Mouse (Mus musculus): ENCODE measurements around the gene Pcdh9. TPM values are rescaled to one million over a fixed set of nuclear protein-coding genes. Genes with fewer than 3 reads are reported as not detected.
"Not testable (repeated sequence)": the region's sequence is repeated elsewhere in the genome, so short reads cannot be mapped to it uniquely, and the experiment has no call there.

Pcdh9 gene
- polyA plus RNA-seq, 1 experiment from 2014 or later, result 8.5 TPM

- no peak overlapping the region for H3K4me3 ChIP-seq (ENCODE audit: low read length)
- no peak overlapping the region for H3K4me2 ChIP-seq (ENCODE audit: low read depth, low read length)
- ATAC-seq (ENCODE audit: low read depth), result no peak
- H3K9me3 ChIP-seq (ENCODE audit: control insufficient read depth, low read length), result no peaks in the 10 kb centered on the region
- H3K27me3 ChIP-seq (ENCODE audit: control insufficient read depth, insufficient read depth, low read depth, low read length), result no peaks in the 10 kb centered on the region
- no peak overlapping the region for H3K27ac ChIP-seq (ENCODE audit: low read length)
- WGBS, result 65% methylated on average over 3 of the region's 3 CpGs
- H3K4me1 ChIP-seq (replicated peaks; ENCODE audit: control insufficient read depth, insufficient read depth, low read length), result no peaks in the 10 kb centered on the region
- H3K9ac ChIP-seq (ENCODE audit: low read length), result no peak overlapping the region
- no peaks in the 10 kb centered on the region for H3K36me3 ChIP-seq (ENCODE audit: control insufficient read depth, insufficient read depth, low read length)
These were observed 650.2 kb downstream of the Pcdh9 start for GRCm38 (mm10) chr14:93240263-93240662.

GRCm38 (mm10) chr14:93234333-93234732 lies 656.1 kb downstream of the Pcdh9 start:
- H3K9ac ChIP-seq (ENCODE audit: low read length), result no peak overlapping the region
- no peak overlapping the region for H3K4me3 ChIP-seq (ENCODE audit: low read length)
- H3K9me3 ChIP-seq (ENCODE audit: control insufficient read depth, low read length), result no peaks in the 10 kb centered on the region
- WGBS, result 47% methylated on average over 3 of the region's 3 CpGs
- H3K27ac ChIP-seq (ENCODE audit: low read length), result no peak overlapping the region
- ATAC-seq (ENCODE audit: low read depth), result no peak
- no peak overlapping the region for H3K4me2 ChIP-seq (ENCODE audit: low read depth, low read length)
- no peaks in the 10 kb centered on the region for H3K4me1 ChIP-seq (replicated peaks; ENCODE audit: control insufficient read depth, insufficient read depth, low read length)
- H3K27me3 ChIP-seq (ENCODE audit: control insufficient read depth, insufficient read depth, low read depth, low read length), result no peaks in the 10 kb centered on the region
- no peaks in the 10 kb centered on the region for H3K36me3 ChIP-seq (ENCODE audit: control insufficient read depth, insufficient read depth, low read length)

GRCm38 (mm10) chr14:93233599-93233998 lies 656.9 kb downstream of the Pcdh9 start:
- no peaks in the 10 kb centered on the region for H3K36me3 ChIP-seq (ENCODE audit: control insufficient read depth, insufficient read depth, low read length)
- no peak overlapping the region for H3K27ac ChIP-seq (ENCODE audit: low read length)
- H3K9ac ChIP-seq (ENCODE audit: low read length), result no peak overlapping the region
- H3K27me3 ChIP-seq (ENCODE audit: control insufficient read depth, insufficient read depth, low read depth, low read length), result no peaks in the 10 kb centered on the region
- 38% methylated on average over 6 of the region's 6 CpGs for WGBS
- no peak overlapping the region for H3K4me2 ChIP-seq (ENCODE audit: low read depth, low read length)
- H3K4me3 ChIP-seq (ENCODE audit: low read length), result no peak overlapping the region
- no peaks in the 10 kb centered on the region for H3K4me1 ChIP-seq (replicated peaks; ENCODE audit: control insufficient read depth, insufficient read depth, low read length)
- peak; percentile 54; the same call in 1 of the 2 replicates for ATAC-seq (ENCODE audit: low read depth)
- no peaks in the 10 kb centered on the region for H3K9me3 ChIP-seq (ENCODE audit: control insufficient read depth, low read length)

GRCm38 (mm10) chr14:93214846-93215245 lies 675.6 kb downstream of the Pcdh9 start:
- 98% methylated on average over 5 of the region's 15 CpGs for WGBS
- not testable (repeated sequence) for ATAC-seq (ENCODE audit: low read depth); H3K9me3 ChIP-seq (ENCODE audit: control insufficient read depth, low read length)

GRCm38 (mm10) chr14:93199791-93200190 lies 690.7 kb downstream of the Pcdh9 start:
- Histone ChIP-seq H3K4me3 (ENCODE audit: low read length) (no peak overlapping the region), H3K27ac (ENCODE audit: low read length) (no peak overlapping the region), H3K4me1 (replicated peaks; ENCODE audit: control insufficient read depth, insufficient read depth, low read length) (no peaks in the 10 kb centered on the region), H3K36me3 (ENCODE audit: control insufficient read depth, insufficient read depth, low read length) (no peaks in the 10 kb centered on the region), H3K9ac (ENCODE audit: low read length) (no peak overlapping the region), H3K4me2 (ENCODE audit: low read depth, low read length) (no peak overlapping the region), H3K9me3 (ENCODE audit: control insufficient read depth, low read length) (no peaks in the 10 kb centered on the region), H3K27me3 (ENCODE audit: control insufficient read depth, insufficient read depth, low read depth, low read length) (no peaks in the 10 kb centered on the region)
- ATAC-seq (ENCODE audit: low read depth), result no peak
- WGBS, result 30% methylated on average over 2 of the region's 2 CpGs

More at GRCm38 (mm10) chr14:93214846-93215245, 675.6 kb downstream of the Pcdh9 start:
- not testable (repeated sequence) for H3K27ac ChIP-seq (ENCODE audit: low read length); H3K27me3 ChIP-seq (ENCODE audit: control insufficient read depth, insufficient read depth, low read depth, low read length); H3K4me2 ChIP-seq (ENCODE audit: low read depth, low read length); H3K4me3 ChIP-seq (ENCODE audit: low read length); H3K9ac ChIP-seq (ENCODE audit: low read length); H3K4me1 ChIP-seq (replicated peaks; ENCODE audit: control insufficient read depth, insufficient read depth, low read length); H3K36me3 ChIP-seq (ENCODE audit: control insufficient read depth, insufficient read depth, low read length)

GRCm38 (mm10) chr14:93182606-93183491 lies 707.6 kb downstream of the Pcdh9 start:
- Histone ChIP-seq H3K4me1 (replicated peaks; ENCODE audit: control insufficient read depth, insufficient read depth, low read length) (no peaks in the 10 kb centered on the region), H3K9ac (ENCODE audit: low read length) (no peak overlapping the region), H3K27me3 (ENCODE audit: control insufficient read depth, insufficient read depth, low read depth, low read length) (no peaks in the 10 kb centered on the region), H3K36me3 (ENCODE audit: control insufficient read depth, insufficient read depth, low read length) (no peaks in the 10 kb centered on the region), H3K9me3 (ENCODE audit: control insufficient read depth, low read length) (no peaks in the 10 kb centered on the region), H3K27ac (ENCODE audit: low read length) (no peak overlapping the region), H3K4me3 (ENCODE audit: low read length) (no peak overlapping the region), H3K4me2 (ENCODE audit: low read depth, low read length) (no peak overlapping the region)
- 85% methylated on average over 9 of the region's 9 CpGs for WGBS
- no peak for ATAC-seq (ENCODE audit: low read depth)

- H3K9me3 ChIP-seq (ENCODE audit: control insufficient read depth, low read length), result no peaks in the 10 kb centered on the region
- no peak for ATAC-seq (ENCODE audit: low read depth)
These were observed 721.3 kb downstream of the Pcdh9 start for GRCm38 (mm10) chr14:93169201-93169600.

GRCm38 (mm10) chr14:93168367-93168766 lies 722.1 kb downstream of the Pcdh9 start:
- Histone ChIP-seq H3K9ac (ENCODE audit: low read length) (no peak overlapping the region), H3K4me1 (replicated peaks; ENCODE audit: control insufficient read depth, insufficient read depth, low read length) (no peaks in the 10 kb centered on the region), H3K4me2 (ENCODE audit: low read depth, low read length) (no peak overlapping the region), H3K9me3 (ENCODE audit: control insufficient read depth, low read length) (no peaks in the 10 kb centered on the region), H3K27me3 (ENCODE audit: control insufficient read depth, insufficient read depth, low read depth, low read length) (no peaks in the 10 kb centered on the region), H3K4me3 (ENCODE audit: low read length) (no peak overlapping the region), H3K27ac (ENCODE audit: low read length) (no peak overlapping the region), H3K36me3 (ENCODE audit: control insufficient read depth, insufficient read depth, low read length) (no peaks in the 10 kb centered on the region)
- WGBS, result 52% methylated on average over 2 of the region's 2 CpGs
- ATAC-seq (ENCODE audit: low read depth), result no peak

More at GRCm38 (mm10) chr14:93169201-93169600, 721.3 kb downstream of the Pcdh9 start:
- Histone ChIP-seq H3K36me3 (ENCODE audit: control insufficient read depth, insufficient read depth, low read length) (no peaks in the 10 kb centered on the region), H3K9ac (ENCODE audit: low read length) (no peak overlapping the region), H3K4me3 (ENCODE audit: low read length) (no peak overlapping the region), H3K4me2 (ENCODE audit: low read depth, low read length) (no peak overlapping the region), H3K27me3 (ENCODE audit: control insufficient read depth, insufficient read depth, low read depth, low read length) (no peaks in the 10 kb centered on the region), H3K27ac (ENCODE audit: low read length) (no peak overlapping the region), H3K4me1 (replicated peaks; ENCODE audit: control insufficient read depth, insufficient read depth, low read length) (no peaks in the 10 kb centered on the region)

- Histone ChIP-seq H3K4me1 (replicated peaks; ENCODE audit: control insufficient read depth, insufficient read depth, low read length) (no peaks in the 10 kb centered on the region), H3K4me2 (ENCODE audit: low read depth, low read length) (no peak overlapping the region), H3K27ac (ENCODE audit: low read length) (no peak overlapping the region), H3K9me3 (ENCODE audit: control insufficient read depth, low read length) (no peaks in the 10 kb centered on the region), H3K9ac (ENCODE audit: low read length) (no peak overlapping the region), H3K36me3 (ENCODE audit: control insufficient read depth, insufficient read depth, low read length) (no peaks in the 10 kb centered on the region), H3K4me3 (ENCODE audit: low read length) (no peak overlapping the region), H3K27me3 (ENCODE audit: control insufficient read depth, insufficient read depth, low read depth, low read length) (no peaks in the 10 kb centered on the region)
- no peak for ATAC-seq (ENCODE audit: low read depth)
- 70% methylated on average over 6 of the region's 6 CpGs for WGBS
These were observed 747.1 kb downstream of the Pcdh9 start for GRCm38 (mm10) chr14:93143414-93143813.

Measured in lung, embryonic 16.5 days (tissue).